Mouse (Mus musculus) mouse embryonic stem cell (cell line): ENCODE data around the gene Mast4.

Experiments used
- in situ Hi-C, 2 experiments: fragments of 300-500 bp; cut with MboI; formaldehyde crosslinking; loops; 1 replicate in 1 of 2; 3 replicates in 1 of 2; pipeline ENCODE4 v1.14.3; 2019 to 2020; ENCODE audit warnings: low sequenced_read_pairs in 2 of 2, low pct_unique_long_range_greater_than_20kb in 1 of 2, mixed read lengths in 1 of 2; ENCODE audit not compliant: unreplicated experiment in 1 of 2

The Mast4 gene

GRCm38 (mm10) chr13:102775506-102775905 lies 558.8 kb downstream of the Mast4 start:
- in situ Hi-C loops, result no loop called here

GRCm38 (mm10) chr13:102774786-102775201 lies 559.5 kb downstream of the Mast4 start:
- in situ Hi-C loops, result no loop called here

GRCm38 (mm10) chr13:102773169-102773568 lies 561.1 kb downstream of the Mast4 start:
- in situ Hi-C loops, result no loop called here

GRCm38 (mm10) chr13:102770194-102770593 lies 564.1 kb downstream of the Mast4 start:
- in situ Hi-C loops, result no loop called here

- in situ Hi-C loops, result no loop called here
These were observed 565.8 kb downstream of the Mast4 start for GRCm38 (mm10) chr13:102768512-102768911.

GRCm38 (mm10) chr13:102767110-102767509 lies 567.2 kb downstream of the Mast4 start:
- in situ Hi-C loops, result no loop called here

- in situ Hi-C loops, result no loop called here
These were observed 569.1 kb downstream of the Mast4 start for GRCm38 (mm10) chr13:102765216-102765615.

GRCm38 (mm10) chr13:102764218-102764617 lies 570.1 kb downstream of the Mast4 start:
- in situ Hi-C loops, result no loop called here

GRCm38 (mm10) chr13:102762203-102762602 lies 572.1 kb downstream of the Mast4 start:
- in situ Hi-C loops, result no loop called here

GRCm38 (mm10) chr13:102761410-102761809 lies 572.9 kb downstream of the Mast4 start:
- in situ Hi-C loops, result no loop called here

- in situ Hi-C loops, result no loop called here
These were observed 576.3 kb downstream of the Mast4 start for GRCm38 (mm10) chr13:102758021-102758420.

- in situ Hi-C loops, result no loop called here
These were observed 578.2 kb downstream of the Mast4 start for GRCm38 (mm10) chr13:102756071-102756470.

- in situ Hi-C loops, result no loop called here
These were observed 579.2 kb downstream of the Mast4 start for GRCm38 (mm10) chr13:102755124-102755523.

GRCm38 (mm10) chr13:102753714-102754556 lies 580.4 kb downstream of the Mast4 start:
- in situ Hi-C loops, result no loop called here

GRCm38 (mm10) chr13:102749891-102750290 lies 584.4 kb downstream of the Mast4 start:
- in situ Hi-C loops, result loop anchor here in 1 of 2 experiments (10.0 kb wide), 1 partner anchor 75 kb away; no protein-coding TSS in a partner anchor

- in situ Hi-C loops, result loop anchor here in 1 of 2 experiments (10.0 kb wide), 1 partner anchor 74 kb away; no protein-coding TSS in a partner anchor
These were observed 585.1 kb downstream of the Mast4 start for GRCm38 (mm10) chr13:102749194-102749593.

GRCm38 (mm10) chr13:102746803-102747561 lies 587.3 kb downstream of the Mast4 start:
- in situ Hi-C loops, result loop anchor here in 1 of 2 experiments (10.0 kb wide), 1 partner anchor 72 kb away; no protein-coding TSS in a partner anchor

- in situ Hi-C loops, result loop anchor here in 1 of 2 experiments (10.0 kb wide), 1 partner anchor 71 kb away; no protein-coding TSS in a partner anchor
These were observed 588.5 kb downstream of the Mast4 start for GRCm38 (mm10) chr13:102745626-102746342.

GRCm38 (mm10) chr13:102745270-102745600 lies 589.1 kb downstream of the Mast4 start:
- in situ Hi-C loops, result loop anchor here in 1 of 2 experiments (10.0 kb wide), 1 partner anchor 70 kb away; no protein-coding TSS in a partner anchor
